Mouse (Mus musculus) gastrocnemius, postnatal 4 days (tissue): ENCODE results near the gene Esd. TPM values are rescaled to one million over a fixed set of nuclear protein-coding genes. Genes with fewer than 3 reads are reported as not detected.

Experiments used
- DNase-seq, 2 experiments: peaks; one replicate each; pipeline ENCODE4 v3.0.0; 2021 to 2022; ENCODE audit warnings: low spot score in 2 of 2, mixed read lengths in 2 of 2
- long read RNA-seq, 2 experiments: library from polyadenylated mRNA; stranded (forward); transcript quantifications; one replicate each; pipeline ENCODE4 v2.0.0; 2021
- total RNA-seq, 2 experiments: library from RNA; stranded (reverse); gene quantifications; 2 replicates each; pipeline ENCODE4 v1.2.3; 2021

Gene Esd
- total RNA-seq = 100 to 1,000 TPM; 130 to 144 TPM
- long read RNA-seq, experiment 1, transcript Esd-201 (9 exons, 1,988 nt) = major isoform, 115 of 134 reads
- long read RNA-seq, experiment 1, partial matches to known transcripts = 8 of 134 reads
- long read RNA-seq, experiment 1, other reads (novel, unspliced or antisense) = 8 of 134 reads
- long read RNA-seq, experiment 2, transcript Esd-201 (9 exons, 1,988 nt) = major isoform, 83 of 93 reads
- long read RNA-seq, experiment 2, partial matches to known transcripts = 5 of 93 reads
- long read RNA-seq, experiment 2, other reads (novel, unspliced or antisense) = 4 of 93 reads

DNA sequence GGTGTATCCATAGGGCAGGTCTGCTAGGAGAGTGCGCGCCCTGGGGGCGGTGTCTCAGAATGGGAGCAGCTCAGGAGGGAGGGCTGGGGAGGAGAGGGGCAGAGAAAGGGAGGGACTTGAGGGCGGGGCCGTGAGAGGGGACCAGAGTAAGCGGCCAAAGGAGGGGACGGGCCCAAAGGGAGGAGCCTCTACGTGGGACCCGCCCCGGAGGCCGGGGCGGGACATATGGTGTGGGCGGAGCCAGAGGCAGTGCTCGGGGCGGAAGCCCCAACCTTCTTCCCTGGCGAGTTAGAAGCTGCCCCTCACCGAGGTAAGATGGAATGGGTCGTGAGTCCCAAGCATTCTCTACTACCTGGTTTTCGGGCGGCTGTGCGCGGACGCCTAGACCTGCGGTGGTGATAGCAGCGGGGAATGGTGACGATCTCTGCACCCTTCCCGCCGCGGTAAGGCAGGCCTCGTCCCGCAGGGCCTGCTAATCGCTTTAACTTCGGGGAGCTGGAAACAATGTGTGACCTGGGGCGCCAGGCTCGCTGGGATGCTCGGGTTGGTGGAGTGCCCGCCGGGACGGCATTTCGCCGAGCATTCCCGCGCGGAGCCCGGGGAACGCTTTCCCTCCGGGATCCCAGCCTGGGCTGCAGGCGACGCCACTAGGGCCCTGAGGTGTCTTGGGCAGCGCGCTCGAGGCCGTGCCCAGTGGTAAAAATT is at the start of gene Esd:
Gene Esd, plus strand, starts transcription at position 219 of the 705 bp plus-strand sequence.
- DNase-seq = peak; percentile 86 to 92

DNA sequence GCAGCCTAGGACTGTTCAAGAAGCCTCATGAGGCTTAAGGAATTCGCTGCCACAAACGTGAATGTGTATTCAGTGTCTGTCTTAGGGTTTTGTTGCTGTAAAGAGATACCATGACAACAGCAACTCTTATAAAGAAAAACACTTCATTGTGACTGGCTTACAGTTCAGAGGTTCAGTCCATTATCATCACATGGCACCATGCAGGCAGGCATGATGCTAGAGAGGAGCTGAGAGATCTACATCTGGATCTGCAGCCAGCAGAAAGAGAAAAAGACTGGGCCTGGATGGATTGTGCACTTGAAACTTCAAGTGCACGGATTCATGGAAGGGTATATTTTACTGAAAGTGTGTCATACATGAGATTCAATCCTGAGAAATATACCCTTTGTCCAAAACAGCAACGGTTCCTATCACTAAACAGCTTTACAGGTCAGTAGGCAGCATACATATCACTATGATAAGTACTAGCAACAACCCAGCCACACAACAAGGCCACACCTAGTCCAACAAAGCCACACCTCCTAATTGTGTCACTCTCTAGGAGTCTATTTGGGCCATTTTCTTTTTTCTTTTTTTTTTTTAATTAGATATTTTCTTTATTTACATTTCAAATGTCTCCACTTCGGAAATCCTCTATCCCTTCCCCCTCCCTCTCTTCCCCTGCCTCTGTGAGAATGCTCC is 47.7 kb upstream of the Esd start:
- no peak for DNase-seq

DNA sequence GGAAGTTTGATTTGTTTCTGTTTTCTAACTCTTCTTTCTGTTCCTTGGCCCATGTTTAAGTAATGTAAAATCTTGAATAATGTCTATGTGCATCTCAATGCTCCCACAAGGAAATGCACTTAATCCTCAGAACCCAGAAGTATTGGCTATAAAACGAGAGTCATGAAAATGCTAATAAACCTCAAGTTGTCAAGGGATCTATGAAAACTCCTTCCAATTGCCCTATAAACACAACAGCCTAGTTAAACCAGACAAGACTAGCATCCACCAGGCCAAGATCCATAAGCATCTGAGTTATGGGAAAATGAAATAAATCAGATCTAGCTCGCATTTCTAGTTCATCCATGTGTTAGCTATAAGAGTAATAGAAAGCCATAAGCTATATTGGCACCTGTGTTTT is 40.1 kb upstream of the Esd start:
- no peak for DNase-seq

DNA sequence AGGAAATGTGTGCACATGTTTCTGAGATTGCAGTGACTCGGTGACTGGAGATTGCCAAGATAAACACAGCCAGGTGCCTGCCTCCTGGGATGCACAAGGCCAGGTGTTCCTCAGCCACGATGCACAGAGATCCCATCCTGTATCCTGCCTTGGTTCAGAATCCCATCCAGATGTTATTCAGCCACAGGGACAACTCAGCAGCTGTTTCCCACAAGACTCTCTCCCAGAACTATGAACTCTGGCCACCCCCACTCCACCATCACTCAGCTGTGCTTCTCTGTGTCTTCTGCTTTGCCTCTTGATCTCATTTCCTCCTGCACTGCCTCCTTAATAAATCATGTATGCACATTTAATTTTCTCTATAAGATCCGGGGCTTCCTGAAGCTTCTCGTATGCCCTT is 35.3 kb upstream of the Esd start:
- DNase-seq = no peak

DNA sequence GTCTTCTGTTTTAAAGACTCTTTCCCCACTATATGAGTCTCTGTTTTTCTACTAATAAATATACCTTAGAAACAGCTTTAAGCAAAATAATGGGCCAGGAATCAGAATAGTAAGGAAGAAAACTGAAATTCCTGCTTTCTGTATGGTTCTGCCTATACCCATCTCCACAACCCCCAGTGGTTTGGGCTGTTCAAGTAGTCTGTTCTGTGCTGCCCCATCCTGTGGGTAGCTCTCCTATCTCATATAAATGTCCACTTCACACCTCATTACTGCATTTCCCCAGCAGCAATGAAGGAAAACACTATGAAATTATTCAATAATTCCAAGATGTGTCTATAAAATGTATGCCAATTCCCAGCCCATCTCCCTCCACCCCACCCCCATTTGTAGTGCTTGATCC is 34.7 kb upstream of the Esd start:
- DNase-seq = no peak

DNA sequence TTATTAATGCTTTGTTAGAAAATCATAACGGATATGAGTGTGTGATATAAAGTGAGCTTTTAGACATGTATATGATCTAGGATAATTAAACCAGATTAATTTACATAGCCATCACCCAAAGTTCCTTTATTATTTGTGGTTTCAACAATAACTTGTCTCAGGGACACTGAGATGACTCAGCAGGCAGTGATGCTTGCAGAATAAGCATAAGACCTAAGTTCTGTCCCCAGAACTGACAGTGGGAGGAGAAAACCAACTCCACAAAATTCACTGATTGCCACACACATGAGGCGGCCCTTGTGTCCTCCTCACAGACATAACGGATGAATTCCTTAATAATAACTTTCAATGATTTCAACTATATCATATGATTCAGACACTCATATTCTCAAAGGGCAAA is 32.9 kb upstream of the Esd start:
- no peak for DNase-seq

DNA sequence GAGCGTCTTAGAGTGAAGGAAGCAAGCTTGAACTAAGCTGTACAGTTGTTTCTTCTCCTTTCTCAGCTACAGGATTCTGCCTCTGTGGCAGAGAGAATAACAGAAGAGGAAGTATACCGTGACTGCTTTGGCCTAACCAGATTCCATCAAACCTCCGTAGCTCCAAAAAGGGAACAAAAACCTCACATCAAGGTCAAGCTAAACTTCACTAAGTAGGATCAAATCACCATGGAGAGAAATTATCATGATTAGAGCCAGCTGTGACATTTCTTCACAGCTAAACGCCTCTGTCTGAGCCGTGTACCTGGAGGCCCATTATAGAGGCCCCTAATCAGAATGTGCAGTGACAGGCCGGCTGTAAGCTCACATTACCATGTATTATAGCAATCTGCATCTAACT is 28.2 kb upstream of the Esd start:
- DNase-seq = no peak

DNA sequence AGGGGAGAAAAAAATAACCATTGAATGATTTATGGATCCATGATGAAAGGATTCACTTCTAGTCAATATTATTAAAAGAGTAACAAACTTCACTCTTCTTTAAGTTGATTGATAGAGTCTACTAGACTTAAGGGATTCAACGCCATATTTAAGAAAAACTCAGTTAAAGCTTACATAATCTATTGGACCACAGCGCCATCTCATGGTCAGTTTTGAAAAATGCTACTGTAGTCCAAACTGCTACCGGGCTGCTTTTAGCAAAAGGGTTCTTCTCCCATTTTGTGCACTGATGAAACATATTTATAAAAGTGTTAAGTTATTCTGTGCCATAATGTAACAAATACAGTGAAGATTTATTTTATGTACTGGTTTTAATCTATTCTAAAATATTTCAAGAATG is 23.0 kb upstream of the Esd start:
- DNase-seq = peak in 1 of 2 experiments; percentile 20

DNA sequence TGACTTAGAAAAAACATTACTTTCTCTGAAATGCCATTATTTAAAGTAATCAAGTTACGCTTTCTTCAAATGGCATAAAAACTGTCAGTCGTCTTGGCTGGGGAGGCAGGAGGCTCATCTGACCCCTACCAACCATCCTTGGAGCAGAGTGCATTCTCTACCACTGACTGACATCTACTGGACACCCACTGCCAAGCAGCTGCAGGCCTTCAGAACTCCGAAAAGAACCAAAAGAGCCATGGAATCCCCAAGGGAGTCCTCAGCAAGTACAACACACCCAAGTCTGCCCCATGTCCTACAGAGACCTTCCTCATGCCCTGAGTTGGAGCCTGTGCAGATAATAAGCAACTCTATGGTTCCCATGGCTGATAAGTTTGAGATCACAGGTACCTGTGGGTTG is 8.6 kb upstream of the Esd start:
- DNase-seq = no peak

DNA sequence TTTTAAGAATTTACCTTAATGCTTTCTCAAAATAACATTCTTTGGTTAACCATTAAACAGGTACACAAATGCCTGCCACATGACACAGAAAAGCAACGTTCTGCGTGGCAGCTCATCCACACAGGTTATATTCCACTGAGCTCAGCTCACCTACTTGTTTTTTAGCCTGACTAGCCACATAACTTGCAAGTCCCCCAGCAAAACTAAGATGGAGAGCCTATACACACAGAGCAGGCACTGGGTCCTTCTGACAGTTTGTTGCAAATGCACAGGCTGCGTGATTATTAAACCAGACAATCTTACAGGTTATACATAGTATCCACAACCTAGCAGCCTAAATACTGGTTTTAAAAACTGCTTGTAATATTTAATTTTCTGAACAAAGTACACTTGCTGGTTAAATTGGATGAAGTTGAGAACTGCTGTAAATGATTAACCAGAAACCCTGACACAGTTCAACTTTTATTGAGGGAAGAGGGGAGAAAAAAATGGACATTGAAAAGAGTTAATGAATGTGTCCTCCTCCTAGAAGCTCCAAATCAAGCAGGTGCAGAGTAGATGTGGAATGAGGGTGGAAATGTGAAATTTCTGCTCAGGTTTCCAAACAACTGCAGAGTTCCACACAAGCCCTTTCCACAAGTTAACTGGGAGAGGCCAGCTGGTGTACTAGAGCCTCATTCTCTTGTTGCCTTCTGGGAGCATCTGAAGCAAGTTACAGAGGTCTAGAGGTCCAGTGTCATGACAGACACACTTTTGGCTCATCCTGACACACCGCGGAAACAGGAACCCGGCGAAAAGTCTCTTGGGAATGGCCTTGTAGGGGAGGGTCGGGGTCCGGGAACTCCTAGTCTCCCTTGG is 647 bp upstream of the Esd start:
- DNase-seq = no peak

DNA sequence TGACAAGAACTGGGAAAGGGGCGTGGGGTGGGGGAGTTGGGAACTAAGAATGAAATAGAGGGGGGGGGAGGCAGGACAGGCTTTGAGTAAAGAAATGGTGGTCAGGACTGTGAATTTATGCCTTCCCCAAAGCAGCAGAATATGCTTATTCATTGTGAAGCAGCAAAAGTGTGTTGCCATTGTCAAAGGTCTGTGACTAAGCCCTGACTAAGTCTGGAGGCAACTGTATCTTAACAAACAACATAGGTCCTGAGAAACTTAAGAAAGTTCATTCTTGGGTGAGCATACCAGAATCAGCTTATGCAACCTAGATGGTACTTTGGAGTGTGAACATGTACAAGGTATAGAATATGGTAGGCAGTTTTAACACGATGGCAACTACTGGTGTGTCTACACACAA is 1.3 kb downstream of the Esd start:
- DNase-seq = no peak

DNA sequence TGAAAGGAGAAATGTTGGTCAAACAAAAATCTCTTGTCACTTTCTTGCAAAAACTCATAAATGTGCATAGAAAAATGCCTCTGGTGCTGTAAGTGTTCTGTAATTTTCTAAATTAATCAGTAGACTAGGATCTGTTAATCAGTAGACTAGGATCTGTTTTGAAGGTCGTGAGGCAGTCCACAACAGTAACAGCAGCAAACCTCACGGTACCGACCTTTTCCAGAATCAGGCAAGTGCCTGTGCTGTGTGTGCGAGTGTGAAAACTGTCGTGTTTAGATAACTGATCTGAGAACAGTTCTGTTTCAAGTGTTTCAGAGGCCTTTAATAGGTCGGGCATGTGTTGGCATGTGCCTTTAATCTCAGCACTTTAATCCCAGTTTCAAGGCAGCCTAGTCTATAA is 3.4 kb downstream of the Esd start:
- no peak for DNase-seq

DNA sequence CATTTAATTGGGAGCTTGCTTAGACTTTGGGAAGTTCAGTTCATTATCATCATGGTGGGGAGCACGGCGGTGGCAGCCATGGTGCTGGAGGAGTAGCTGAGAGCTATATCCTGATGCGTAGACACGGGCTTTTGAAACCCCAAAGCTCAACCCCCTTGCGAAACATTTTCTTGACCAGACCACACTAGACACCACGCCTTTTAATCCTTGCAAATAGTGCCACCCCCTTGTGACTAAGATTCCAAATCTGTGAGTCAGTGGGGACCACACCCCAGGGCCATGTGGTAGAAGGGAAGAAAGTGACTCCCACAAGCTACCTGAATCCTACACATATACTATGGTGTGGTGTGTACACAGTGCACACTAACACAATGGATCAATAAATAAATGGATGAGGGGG is 4.8 kb downstream of the Esd start:
- no peak for DNase-seq

DNA sequence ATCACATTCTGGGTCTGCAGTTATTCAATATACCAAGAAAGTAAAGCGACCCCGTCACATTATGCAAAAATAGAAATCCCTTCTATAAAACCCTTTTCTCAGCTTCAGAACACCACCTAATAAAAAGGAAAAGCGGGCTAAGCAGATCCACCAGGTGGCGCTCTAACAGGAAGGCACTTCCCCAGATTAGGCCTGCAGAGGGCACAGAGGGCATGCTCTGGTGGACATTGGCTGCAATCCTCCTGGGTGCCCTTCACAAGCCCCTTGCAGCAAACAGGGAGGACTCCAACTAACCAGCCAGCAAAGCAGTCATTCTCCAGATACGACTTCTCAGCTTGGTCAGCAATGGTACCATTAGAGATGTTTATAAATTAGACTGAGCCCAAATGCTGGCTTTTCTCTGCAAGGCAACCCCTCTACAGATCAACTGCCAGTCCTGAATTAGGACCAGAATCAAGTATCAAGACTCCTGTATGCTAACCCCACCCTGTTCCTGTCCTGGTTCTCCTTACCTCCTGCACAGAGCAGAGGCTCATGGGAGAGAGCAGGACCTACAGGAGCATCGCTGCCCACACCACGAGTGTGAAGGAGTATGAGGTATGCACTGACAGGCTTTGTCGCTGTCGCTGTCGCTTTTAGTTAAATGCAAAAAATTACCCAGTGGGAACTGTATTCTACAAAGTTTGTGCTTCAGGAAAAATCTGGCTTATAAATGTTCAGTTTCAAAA is 32.3 kb downstream of the Esd start:
- peak; percentile 49 to 75 for DNase-seq

DNA sequence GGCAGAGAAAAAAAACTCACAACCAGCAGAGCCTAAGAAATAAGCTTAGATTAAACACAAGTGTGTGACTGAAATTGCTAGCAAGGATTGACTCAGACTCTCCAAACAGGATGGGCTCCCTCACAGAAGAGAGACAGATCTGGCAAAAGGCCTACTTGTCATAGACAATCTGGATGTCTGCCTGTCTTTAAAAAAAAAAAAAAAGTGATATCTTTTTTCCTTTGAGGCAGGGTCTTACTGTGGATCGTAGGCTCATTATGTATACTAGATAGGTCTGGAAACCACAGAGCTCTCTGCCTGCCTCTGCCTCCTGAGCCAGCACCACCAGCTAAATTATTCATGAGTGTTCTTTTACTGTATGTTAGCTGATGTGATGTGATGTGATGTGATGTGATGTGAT is 35.8 kb downstream of the Esd start:
- no peak for DNase-seq

DNA sequence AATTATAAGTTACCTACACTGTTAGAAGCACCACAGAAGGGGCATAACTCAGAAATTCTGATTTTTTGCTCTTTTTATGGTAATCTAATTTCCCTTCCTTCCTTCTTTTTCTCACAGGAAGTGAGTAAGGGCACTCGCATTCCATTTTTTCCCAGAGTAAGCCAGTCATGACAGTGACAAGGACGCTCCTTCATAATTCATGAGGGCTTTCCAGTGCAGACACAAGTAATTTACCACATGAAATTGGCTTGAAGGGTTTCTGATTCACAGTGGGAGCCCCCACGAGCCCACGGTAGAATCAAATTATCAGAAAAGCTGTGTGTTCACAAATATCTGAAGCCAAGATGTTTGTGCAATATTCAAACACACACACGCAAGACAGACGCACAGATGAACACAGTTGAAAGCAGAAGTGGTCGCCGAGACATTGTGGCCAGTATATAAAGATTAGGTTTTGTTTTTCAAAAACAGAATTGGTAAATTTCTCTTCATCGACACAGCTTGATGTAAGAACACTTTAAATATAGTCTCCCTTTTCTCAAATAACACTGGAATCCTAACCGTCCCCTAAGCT is 42.0 kb downstream of the Esd start:
- no peak for DNase-seq

DNA sequence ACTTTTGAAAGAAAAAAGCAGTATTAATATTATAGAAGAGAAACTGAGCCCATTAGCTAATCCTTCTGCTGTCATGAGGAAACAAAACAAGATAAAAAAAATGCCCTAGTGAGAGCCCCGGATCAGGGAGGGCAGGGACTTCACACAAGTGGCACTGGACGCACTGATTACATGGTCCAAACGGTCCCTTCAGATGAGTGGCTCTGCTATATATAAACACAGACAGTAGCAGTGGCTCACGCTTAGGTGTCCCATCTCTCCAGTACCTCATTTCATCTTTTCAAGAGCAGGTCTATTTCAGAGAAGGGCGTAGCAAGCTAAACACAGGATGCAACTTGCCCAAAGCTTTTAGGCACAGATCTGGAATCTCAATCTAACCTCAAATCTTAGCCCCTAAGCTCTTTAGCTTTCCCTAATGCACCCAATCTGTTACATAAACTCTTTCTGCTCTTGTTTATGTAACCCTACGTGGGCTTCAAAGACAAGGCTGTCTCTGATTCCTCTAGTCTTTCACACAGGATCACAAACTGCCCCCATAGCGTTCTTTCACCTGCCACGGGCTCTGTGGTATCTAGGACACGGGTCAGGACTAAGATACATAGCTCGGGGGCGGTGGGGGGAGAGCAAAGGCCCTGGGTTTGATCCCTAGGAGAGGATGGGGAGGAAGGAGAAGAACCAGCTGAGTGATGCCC is 52.3 kb downstream of the Esd start:
- no peak for DNase-seq

DNA sequence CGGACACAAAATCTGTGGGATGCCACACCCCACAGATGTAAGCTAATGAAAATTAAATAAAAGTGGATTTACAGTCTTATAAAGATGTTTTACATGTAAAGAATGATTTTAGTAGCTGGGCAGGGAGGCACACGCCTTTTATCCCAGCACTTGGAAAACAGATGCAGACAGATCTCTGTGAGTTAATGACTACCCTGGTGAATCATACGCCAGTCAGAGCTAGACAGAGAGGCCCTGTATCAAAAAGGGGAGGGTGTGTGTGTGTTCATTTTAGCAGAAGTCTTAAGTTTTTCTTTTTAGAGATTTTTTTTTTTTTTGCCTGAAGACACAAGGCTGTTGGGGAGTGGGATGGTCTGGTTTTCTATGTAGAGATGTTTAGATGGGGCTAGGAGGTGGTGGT is 55.6 kb downstream of the Esd start:
- DNase-seq = no peak

DNA sequence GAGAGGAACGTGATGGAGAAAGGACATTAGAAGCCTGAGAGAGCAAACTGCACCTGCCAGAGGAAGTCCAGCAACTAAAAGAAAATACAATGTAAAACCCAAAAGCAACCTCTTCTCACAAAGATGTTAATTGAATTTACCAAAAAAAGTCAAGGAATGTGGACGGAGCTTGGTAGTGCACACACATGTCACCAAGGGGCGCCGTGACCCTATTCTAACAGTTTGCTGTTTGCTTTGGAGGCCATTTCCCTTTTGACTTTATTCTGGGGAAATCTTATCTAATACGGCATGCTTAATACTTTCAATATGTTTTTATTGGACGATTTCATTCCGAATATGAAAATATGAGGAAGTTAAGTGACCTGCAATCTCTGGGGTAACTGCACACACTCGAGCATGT is 56.7 kb downstream of the Esd start:
- peak in 1 of 2 experiments; percentile 36 for DNase-seq

DNA sequence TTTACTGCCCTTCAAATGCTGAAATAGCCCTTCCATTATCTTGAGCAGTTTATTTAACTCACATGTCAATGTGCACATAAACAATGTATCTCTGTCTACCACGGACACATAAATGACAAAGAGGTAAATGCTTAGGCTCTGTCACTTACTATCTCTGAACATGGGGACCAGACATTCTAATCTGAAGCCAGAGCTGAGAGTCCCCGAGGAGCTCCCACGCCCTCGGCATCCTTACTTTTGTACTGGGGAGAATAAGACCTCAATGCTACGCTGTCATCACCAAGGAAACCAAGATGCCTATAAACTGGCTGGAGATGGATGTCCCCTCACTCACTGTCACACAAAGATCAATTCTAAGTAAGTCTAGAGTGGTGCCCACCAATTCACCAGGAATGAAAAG is 58.4 kb downstream of the Esd start:
- no peak for DNase-seq
